Mouse (Mus musculus) lung, embryonic 14.5 days (tissue): ENCODE measurements at regions not wholly inside any gene's neighbourhood (a gene's known extent, or its start where the extent isn't known, plus 50 kb on each side); places are given as distances from the start of the nearest gene placed in this dataset.

ENCODE experiments used
- ATAC-seq: fragments of 200-750 bp; cut with Nextera tagmentation; 2 replicates; pipeline ENCODE4 v1.8.0; 2017; ENCODE audit warnings: mild to moderate bottlenecking, moderate TSS enrichment, moderate library complexity; ENCODE audit not compliant: insufficient read depth
- DNase-seq: peaks from one replicate; pipeline ENCODE4 v3.0.0-alpha.2; 2015
- H3K27ac ChIP-seq: fragments of 300-500 bp; sonication (generic); 2 replicates; pipeline ENCODE4 v1.5.1; 2014; ENCODE audit warnings: low read depth, mild to moderate bottlenecking, moderate library complexity
- H3K27me3 ChIP-seq: fragments of 300-500 bp; sonication (generic); 2 replicates; pipeline ENCODE4 v1.6.1; 2014; ENCODE audit warnings: low read length, control low read depth; ENCODE audit not compliant: insufficient read depth
- H3K36me3 ChIP-seq: fragments of 300-500 bp; sonication (generic); 2 replicates; pipeline ENCODE4 v1.6.1; 2014; ENCODE audit warnings: control low read depth; ENCODE audit not compliant: insufficient read depth
- H3K4me1 ChIP-seq: fragments of 300-500 bp; sonication (generic); 2 replicates; pipeline ENCODE4 v1.6.1; 2014; ENCODE audit warnings: antibody characterized with exemption, control low read depth; ENCODE audit not compliant: insufficient read depth
- H3K4me2 ChIP-seq: fragments of 300-500 bp; sonication (generic); 2 replicates; pipeline ENCODE4 v1.6.1; 2014; ENCODE audit warnings: mild to moderate bottlenecking
- H3K4me3 ChIP-seq: fragments of 300-500 bp; sonication (generic); 2 replicates; pipeline ENCODE4 v1.5.1; 2014; ENCODE audit warnings: low read depth, low read length
- H3K9ac ChIP-seq: fragments of 300-500 bp; sonication (generic); 2 replicates; pipeline ENCODE4 v1.6.1; 2014
- H3K9me3 ChIP-seq: fragments of 300-500 bp; sonication (generic); 2 replicates; pipeline ENCODE4 v1.6.1; 2016; ENCODE audit warnings: low read depth, low read length, control low read depth
- CTCF ChIP-seq: IDR thresholded peaks from 2 replicates; pipeline ENCODE4 v1.5.1; 2016; ENCODE audit warnings: antibody characterized with exemption, low read depth
- WGBS: fragments of 180-500 bp; shearing (Covaris S2); extraction: QIAGEN DNeasy Blood & Tissue Kit; methylation state at CpG from one replicate; pipeline ENCODE4 v1.1.7; 2014; 5-methylcytosine and 5-hydroxymethylcytosine counted together

- peaks cover 29% of the 10 kb centered on the region for H3K4me1 ChIP-seq
- ATAC-seq (no peak), DNase-seq (no peak)
- 92% methylated on average over 10 of the region's 10 CpGs for WGBS
- H3K9ac ChIP-seq, result no peak overlapping the region
- no peak overlapping the region for H3K27ac ChIP-seq
- no peaks in the 10 kb centered on the region for H3K36me3 ChIP-seq
- H3K4me2 ChIP-seq, result no peak overlapping the region
- no peaks in the 10 kb centered on the region for H3K27me3 ChIP-seq
- H3K9me3 ChIP-seq, result no peaks in the 10 kb centered on the region
- no peak for TF ChIP-seq CTCF
- no peak overlapping the region for H3K4me3 ChIP-seq
These were observed 104.3 kb upstream of the Ankrd55 start for GRCm38 (mm10) chr13:112183996-112184395.

- Histone ChIP-seq H3K4me1 (peaks cover 35% of the 10 kb centered on the region), H3K4me2 (no peak overlapping the region), H3K9me3 (no peaks in the 10 kb centered on the region), H3K27me3 (no peaks in the 10 kb centered on the region), H3K27ac (peak overlapping the region; percentile 6; the same call in 1 of the 2 replicates), H3K4me3 (no peak overlapping the region), H3K36me3 (no peaks in the 10 kb centered on the region), H3K9ac (no peak overlapping the region)
- peak; percentile 58; the same call in 1 of the 2 replicates for ATAC-seq
- no peak for TF ChIP-seq CTCF
- 24% methylated on average over 11 of the region's 12 CpGs for WGBS
- DNase-seq, result no peak
These were observed 103.1 kb upstream of the Ankrd55 start for GRCm38 (mm10) chr13:112185116-112185515.

GRCm38 (mm10) chr13:112187226-112187625, 101.0 kb upstream of the Ankrd55 start:
- Histone ChIP-seq H3K27me3 (no peaks in the 10 kb centered on the region), H3K27ac (peak overlapping the region; percentile 84; the same call in 1 of the 2 replicates), H3K4me2 (no peak overlapping the region), H3K4me1 (peaks cover 37% of the 10 kb centered on the region), H3K9me3 (no peaks in the 10 kb centered on the region), H3K36me3 (no peaks in the 10 kb centered on the region), H3K4me3 (no peak overlapping the region), H3K9ac (no peak overlapping the region)
- WGBS, result 42% methylated on average over 3 of the region's 3 CpGs
- DNase-seq (peak; percentile 42), ATAC-seq (no peak)
- TF ChIP-seq CTCF, result no peak

GRCm38 (mm10) chr13:112188313-112188712, 99.9 kb upstream of the Ankrd55 start:
- no peak for TF ChIP-seq CTCF
- Histone ChIP-seq H3K4me2 (no peak overlapping the region; the same call in 1 of the 2 replicates), H3K9ac (no peak overlapping the region), H3K27me3 (no peaks in the 10 kb centered on the region), H3K9me3 (no peaks in the 10 kb centered on the region), H3K36me3 (no peaks in the 10 kb centered on the region), H3K27ac (peak overlapping the region; percentile 84), H3K4me3 (no peak overlapping the region), H3K4me1 (peaks cover 43% of the 10 kb centered on the region)
- WGBS, result 13% methylated on average over 7 of the region's 7 CpGs
- peak; percentile 84 for DNase-seq
- ATAC-seq, result peak; percentile 68

- DNase-seq (no peak), ATAC-seq (no peak)
- Histone ChIP-seq H3K27me3 (no peaks in the 10 kb centered on the region), H3K4me1 (peaks cover 43% of the 10 kb centered on the region), H3K4me2 (no peak overlapping the region), H3K9me3 (no peaks in the 10 kb centered on the region), H3K4me3 (no peak overlapping the region), H3K36me3 (no peaks in the 10 kb centered on the region), H3K27ac (peak overlapping the region; percentile 84), H3K9ac (no peak overlapping the region)
- TF ChIP-seq CTCF, result no peak
- 53% methylated on average over 18 of the region's 18 CpGs for WGBS
These were observed 99.3 kb upstream of the Ankrd55 start for GRCm38 (mm10) chr13:112188741-112189476.

- H3K27ac ChIP-seq, result peak overlapping the region; percentile 84
- no peaks in the 10 kb centered on the region for H3K27me3 ChIP-seq
- H3K4me1 ChIP-seq, result peaks cover 43% of the 10 kb centered on the region
- no peak for TF ChIP-seq CTCF
- DNase-seq (peak; percentile 38), ATAC-seq (no peak)
- no peak overlapping the region for H3K4me3 ChIP-seq
- H3K9ac ChIP-seq, result no peak overlapping the region
- H3K36me3 ChIP-seq, result no peaks in the 10 kb centered on the region
- 23% methylated on average over 5 of the region's 5 CpGs for WGBS
- H3K9me3 ChIP-seq, result no peaks in the 10 kb centered on the region
- H3K4me2 ChIP-seq, result no peak overlapping the region
These were observed 98.6 kb upstream of the Ankrd55 start for GRCm38 (mm10) chr13:112189605-112190004.

- 20% methylated on average over 9 of the region's 9 CpGs for WGBS
- no peak overlapping the region for H3K4me2 ChIP-seq
- H3K9ac ChIP-seq, result 0 out of 2 replicates have a peak overlapping the region, but pooled peaks have one; percentile 5
- H3K9me3 ChIP-seq, result no peaks in the 10 kb centered on the region
- ATAC-seq (no peak), DNase-seq (no peak)
- H3K36me3 ChIP-seq, result no peaks in the 10 kb centered on the region
- H3K27me3 ChIP-seq, result no peaks in the 10 kb centered on the region
- H3K4me1 ChIP-seq, result peaks cover 38% of the 10 kb centered on the region
- no peak for TF ChIP-seq CTCF
- no peak overlapping the region for H3K27ac ChIP-seq
- no peak overlapping the region for H3K4me3 ChIP-seq
These were observed 95.9 kb upstream of the Ankrd55 start for GRCm38 (mm10) chr13:112192192-112192905.
